Mouse (Mus musculus) kidney, adult 11 months (tissue): ENCODE measurements around the gene B4galt2.

Source experiments
- DNase-seq: peaks from one replicate; pipeline ENCODE4 v3.0.0; 2022

The B4galt2 gene

GRCm38 (mm10) chr4:117831920-117832691 lies 51.2 kb downstream of the B4galt2 start:
- DNase-seq = peak; percentile 56

- DNase-seq = no peak
Measured at GRCm38 (mm10) chr4:117831499-117831898, 51.8 kb downstream of the B4galt2 start.

GRCm38 (mm10) chr4:117830801-117831200 lies 52.5 kb downstream of the B4galt2 start:
- DNase-seq = no peak

GRCm38 (mm10) chr4:117830124-117830551 lies 53.1 kb downstream of the B4galt2 start:
- DNase-seq = peak; percentile 56

GRCm38 (mm10) chr4:117829260-117830123 lies 53.8 kb downstream of the B4galt2 start:
- peak; percentile 63 for DNase-seq

- no peak for DNase-seq
Measured at GRCm38 (mm10) chr4:117828572-117829145, 54.6 kb downstream of the B4galt2 start.
